Mouse (Mus musculus) lung, postnatal 25 days (tissue): ENCODE data around the gene E130308A19Rik.
"Not testable (repeated sequence)": the region's sequence is repeated elsewhere in the genome, so short reads cannot be mapped to it uniquely, and the experiment has no call there.

ENCODE experiments used
- DNase-seq: peaks from one replicate; pipeline ENCODE4 v3.0.0; 2022; ENCODE audit warnings: low spot score

E130308A19Rik gene

GRCm38 (mm10) chr4:59783685-59784279, 157.8 kb downstream of the E130308A19Rik start:
- DNase-seq = peak; percentile 98

GRCm38 (mm10) chr4:59785412-59785811, 159.4 kb downstream of the E130308A19Rik start:
- DNase-seq = no peak

- DNase-seq = peak; percentile 79
Observed at GRCm38 (mm10) chr4:59786661-59787060, 160.7 kb downstream of the E130308A19Rik start.

- peak; percentile 77 for DNase-seq
Observed at GRCm38 (mm10) chr4:59787126-59787525, 161.1 kb downstream of the E130308A19Rik start.

GRCm38 (mm10) chr4:59789015-59789414, 163.0 kb downstream of the E130308A19Rik start:
- no peak for DNase-seq

GRCm38 (mm10) chr4:59793626-59794025, 167.6 kb downstream of the E130308A19Rik start:
- not testable (repeated sequence) for DNase-seq

- no peak for DNase-seq
Observed at GRCm38 (mm10) chr4:59794116-59794515, 168.1 kb downstream of the E130308A19Rik start.

GRCm38 (mm10) chr4:59795788-59796455, 169.9 kb downstream of the E130308A19Rik start:
- DNase-seq = no peak

GRCm38 (mm10) chr4:59800181-59800580, 174.2 kb downstream of the E130308A19Rik start:
- no peak for DNase-seq

GRCm38 (mm10) chr4:59801489-59801888, 175.5 kb downstream of the E130308A19Rik start, which contains the start of gene Inip:
Gene Inip (minus strand): TSS chr4:59801589.
- DNase-seq = no peak

- DNase-seq = no peak
Observed at GRCm38 (mm10) chr4:59802107-59802506, 176.1 kb downstream of the E130308A19Rik start.

GRCm38 (mm10) chr4:59802792-59803191, 176.8 kb downstream of the E130308A19Rik start:
- DNase-seq = no peak

- DNase-seq = peak; percentile 51
Observed at GRCm38 (mm10) chr4:59803358-59803757, 177.3 kb downstream of the E130308A19Rik start.

- DNase-seq = no peak
Observed at GRCm38 (mm10) chr4:59804754-59805153, 178.7 kb downstream of the E130308A19Rik start.

GRCm38 (mm10) chr4:59805181-59805967, 179.4 kb downstream of the E130308A19Rik start, which contains the start of gene Snx30:
Gene Snx30 (plus strand): TSS chr4:59805840.
- DNase-seq = peak; percentile 90

GRCm38 (mm10) chr4:59805968-59806878, 180.2 kb downstream of the E130308A19Rik start:
- DNase-seq = peak; percentile 57

- no peak for DNase-seq
Observed at GRCm38 (mm10) chr4:59806879-59807195, 180.8 kb downstream of the E130308A19Rik start.

GRCm38 (mm10) chr4:59807521-59807920, 181.5 kb downstream of the E130308A19Rik start:
- no peak for DNase-seq

GRCm38 (mm10) chr4:59808396-59808795, 182.4 kb downstream of the E130308A19Rik start:
- no peak for DNase-seq
